Mouse (Mus musculus) small intestine, adult 2 months (tissue): ENCODE results near the gene Ift57.

ENCODE experiments used
- CTCF ChIP-seq: fragments of 200-500 bp; IDR thresholded peaks from 2 replicates; pipeline ENCODE4 v1.5.1; 2012; ENCODE audit warnings: low read depth, mild to moderate bottlenecking, control low read depth, inconsistent platforms, low read length, moderate library complexity, mixed read lengths; ENCODE audit not compliant: insufficient replicate concordance, insufficient read length; ENCODE audit errors: extremely low read depth
- POLR2A ChIP-seq: fragments of 200-500 bp; IDR thresholded peaks from 2 replicates; pipeline ENCODE4 v1.6.1; 2012; ENCODE audit warnings: low read depth, mild to moderate bottlenecking, control low read depth, inconsistent platforms, low read length, moderate library complexity

GRCm38 (mm10) chr16:49775002-49775966 is 76.3 kb downstream of the Ift57 start:
- TF ChIP-seq POLR2A (no peak), CTCF (no peak)
